Mouse (Mus musculus) fat pad, adult 2 months (tissue): ENCODE data around the gene 3110040N11Rik.

Source experiments
- DNase-seq: peaks from one replicate; pipeline ENCODE4 v3.0.0-alpha.2; 2011; ENCODE audit warnings: low read depth, low spot score; ENCODE audit errors: extremely low read depth

3110040N11Rik gene

DNA sequence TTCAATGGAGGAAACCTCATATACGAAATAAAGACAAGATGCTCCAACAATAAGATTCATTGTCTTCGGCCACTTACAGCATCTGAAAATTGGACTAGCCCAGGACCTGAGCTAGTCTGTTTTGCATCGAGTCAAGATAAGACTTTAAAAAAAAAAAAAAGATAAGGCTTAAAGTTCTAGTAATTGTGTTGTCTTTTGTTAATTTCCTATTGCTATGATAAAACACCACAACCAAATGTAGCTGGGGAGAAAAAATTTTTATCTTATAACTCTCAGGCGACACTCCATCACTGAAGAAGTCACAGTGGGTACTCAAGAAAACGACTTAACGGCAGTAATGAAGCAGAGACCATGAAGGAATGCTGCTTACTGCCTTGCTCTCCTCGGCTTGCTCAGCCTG is 49.3 kb downstream of the 3110040N11Rik start:
- DNase-seq, result no peak

GRCm38 (mm10) chr7:81738720-81739385 is 50.4 kb downstream of the 3110040N11Rik start:
- DNase-seq, result no peak

GRCm38 (mm10) chr7:81735300-81736048 is 53.8 kb downstream of the 3110040N11Rik start:
- DNase-seq, result no peak

- no peak for DNase-seq
Observed at GRCm38 (mm10) chr7:81732183-81733089, 56.8 kb downstream of the 3110040N11Rik start.
